Mouse (Mus musculus) myocyte (in vitro differentiated cells): ENCODE measurements around the gene Phf13.

Experiments
- CEBPB ChIP-seq: IDR thresholded peaks from 2 replicates; pipeline ENCODE4 v1.6.1; 2011; ENCODE audit warnings: mild to moderate bottlenecking, moderate library complexity; ENCODE audit not compliant: poor library complexity, insufficient read depth, severe bottlenecking
- E2F4 ChIP-seq: IDR thresholded peaks from one replicate; pipeline ENCODE4 v1.6.1; 2011; ENCODE audit warnings: mild to moderate bottlenecking, control low read depth, moderate library complexity; ENCODE audit not compliant: insufficient read depth
- MAX ChIP-seq: IDR thresholded peaks from one replicate; pipeline ENCODE4 v1.6.1; 2011; ENCODE audit warnings: low read depth, mild to moderate bottlenecking, control low read depth
- MYOD1 ChIP-seq, 3 experiments: IDR thresholded peaks; one replicate each; pipeline ENCODE4 v1.6.1; 2011; ENCODE audit warnings: control low read depth in 2 of 3, low read depth in 2 of 3, mild to moderate bottlenecking in 2 of 3, moderate library complexity in 1 of 3; ENCODE audit not compliant: insufficient read length in 2 of 3, control insufficient read depth in 1 of 3
- MYOG ChIP-seq, 3 experiments: IDR thresholded peaks; one replicate each; pipeline ENCODE4 v1.6.1; 2011; ENCODE audit warnings: control low read depth in 2 of 3, low read depth in 2 of 3, mild to moderate bottlenecking in 2 of 3; ENCODE audit not compliant: insufficient read length in 2 of 3, control insufficient read depth in 1 of 3, insufficient read depth in 1 of 3
- POLR2A ChIP-seq: IDR thresholded peaks from one replicate; pipeline ENCODE4 v1.6.1; 2011; ENCODE audit warnings: low read depth, mild to moderate bottlenecking, control low read depth, moderate library complexity; ENCODE audit not compliant: insufficient read length
- POLR2AphosphoS2 ChIP-seq: IDR thresholded peaks from one replicate; pipeline ENCODE4 v1.6.1; 2011; ENCODE audit warnings: low read depth, control low read depth; ENCODE audit not compliant: insufficient read length
- SRF ChIP-seq: IDR thresholded peaks from one replicate; pipeline ENCODE4 v1.6.1; 2011; ENCODE audit warnings: low read depth; ENCODE audit not compliant: control insufficient read depth, insufficient read length
- TCF12 ChIP-seq: IDR thresholded peaks from one replicate; pipeline ENCODE4 v1.6.1; 2011; ENCODE audit warnings: mild to moderate bottlenecking, control low read depth; ENCODE audit not compliant: poor library complexity, insufficient read depth, severe bottlenecking
- TCF3 ChIP-seq: IDR thresholded peaks from one replicate; pipeline ENCODE4 v1.6.1; 2011; ENCODE audit warnings: low read depth, control low read depth; ENCODE audit not compliant: insufficient read length
- USF1 ChIP-seq: IDR thresholded peaks from one replicate; pipeline ENCODE4 v1.6.1; 2011; ENCODE audit warnings: low read depth, mild to moderate bottlenecking, control low read depth, moderate library complexity

- TF ChIP-seq E2F4 (no peak), MYOD1 (IDR thresholded peaks at IDR 0.05; ENCODE audit: control insufficient read depth in 1 of 3, insufficient read length in 2 of 3, low read depth in 2 of 3) (no peak), USF1 (no peak), MYOG (IDR thresholded peaks at IDR 0.05; ENCODE audit: control insufficient read depth in 1 of 3, insufficient read depth in 1 of 3, insufficient read length in 2 of 3, low read depth in 2 of 3) (no peak), POLR2A (no peak), MAX (no peak), POLR2AphosphoS2 (no peak), TCF3 (no peak), TCF12 (no peak), SRF (no peak), CEBPB (no peak)
Observed at GRCm38 (mm10) chr4:152029997-152030396, 33.9 kb upstream of the Phf13 start.
